Mouse (Mus musculus): ENCODE measurements around the gene Traf1.

Traf1 gene

DNA sequence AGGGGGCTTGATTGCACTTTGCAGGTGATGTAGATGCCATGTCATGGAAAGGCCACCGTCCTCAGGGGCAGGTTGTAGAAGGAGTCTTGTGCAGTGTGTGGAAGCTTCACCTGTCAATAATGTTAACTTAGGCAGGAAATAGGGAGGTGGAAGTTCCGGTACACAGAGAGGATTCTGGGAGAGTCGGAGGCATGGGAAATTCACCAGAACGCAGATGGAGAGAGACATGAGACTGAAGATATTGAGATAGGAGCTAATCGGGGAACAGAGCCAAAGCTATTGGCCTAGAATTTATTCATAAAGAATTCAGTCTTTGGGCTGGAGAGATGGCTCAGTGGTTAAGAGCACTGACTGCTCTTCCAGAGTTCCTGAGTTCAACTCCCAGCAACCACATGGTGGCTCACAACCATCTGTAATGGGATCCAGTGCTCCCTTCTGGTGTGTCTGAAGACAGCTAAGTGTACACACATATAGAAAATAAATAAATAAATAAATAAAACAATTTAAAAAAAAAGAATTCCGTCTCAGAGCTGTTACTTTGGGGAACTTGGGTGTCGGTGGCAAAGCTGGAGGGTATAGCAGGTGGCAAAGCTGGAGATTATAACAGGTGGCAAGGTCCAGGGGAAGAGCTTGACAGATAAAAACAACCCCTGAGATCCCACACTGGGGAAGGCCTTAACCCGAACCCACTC, 4.8 kb upstream of the Traf1 start:
- no peak for DNase-seq (ENCODE audit: low spot score)

DNA sequence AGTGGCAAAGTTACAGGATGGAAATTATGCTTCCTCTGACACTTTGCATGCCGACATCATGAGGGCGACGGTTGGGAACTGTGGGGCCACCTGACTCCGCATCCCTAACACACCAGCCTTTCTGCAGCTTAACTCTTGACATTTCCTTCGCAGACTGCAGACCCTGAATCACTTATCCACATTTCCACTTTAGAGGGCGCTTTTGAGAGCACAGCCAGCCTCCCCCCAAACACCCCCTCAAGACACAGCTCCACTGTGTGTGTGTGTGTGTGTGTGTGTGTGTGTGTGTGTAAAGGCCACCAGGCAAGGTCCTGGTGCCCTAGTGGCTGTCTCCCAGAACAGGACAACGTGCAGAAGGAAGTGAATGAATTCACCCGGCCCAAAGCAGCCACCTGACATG, 4.2 kb upstream of the Traf1 start:
- no peak for DNase-seq (ENCODE audit: low spot score)

DNA sequence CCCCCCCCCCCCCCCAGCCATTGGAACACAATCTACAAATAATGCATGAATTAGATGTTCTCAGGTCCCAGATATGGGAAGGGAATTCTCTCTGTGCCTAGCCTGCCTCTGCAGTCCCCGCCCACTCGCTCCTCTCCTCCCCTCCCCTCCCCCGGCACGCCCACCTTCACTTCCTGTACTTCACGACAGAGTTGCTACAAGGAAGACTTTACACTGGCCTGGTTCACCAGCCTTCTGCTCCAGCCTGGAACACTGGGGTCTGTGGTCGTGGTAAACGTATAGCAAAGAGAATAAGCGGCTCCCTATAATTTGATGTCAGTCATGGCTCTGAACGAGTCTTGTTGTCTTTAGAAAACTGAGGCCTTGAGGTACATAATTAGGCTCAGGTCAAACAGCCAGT, 3.7 kb upstream of the Traf1 start:
- DNase-seq (ENCODE audit: low spot score) = no peak

DNA sequence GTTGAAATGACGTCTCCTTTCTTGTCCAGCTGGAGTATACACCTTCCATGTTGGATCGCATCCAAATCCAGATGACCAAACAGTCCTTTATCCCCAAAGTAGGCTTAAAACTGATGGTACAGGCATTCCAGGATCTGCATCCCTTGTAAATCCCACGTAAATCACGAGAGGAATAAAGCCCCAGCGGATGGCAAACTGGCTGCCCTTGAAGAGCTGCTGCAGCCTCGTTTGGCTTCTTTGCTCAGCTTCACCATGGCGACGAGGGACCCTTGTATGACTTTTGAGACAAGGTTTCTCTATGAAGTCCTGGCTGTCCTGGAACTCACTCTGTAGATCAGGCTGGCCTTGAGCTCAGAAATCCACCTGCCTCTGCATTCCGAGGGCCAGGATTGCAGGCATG, 3.1 kb upstream of the Traf1 start:
- no peak for DNase-seq (ENCODE audit: low spot score)

DNA sequence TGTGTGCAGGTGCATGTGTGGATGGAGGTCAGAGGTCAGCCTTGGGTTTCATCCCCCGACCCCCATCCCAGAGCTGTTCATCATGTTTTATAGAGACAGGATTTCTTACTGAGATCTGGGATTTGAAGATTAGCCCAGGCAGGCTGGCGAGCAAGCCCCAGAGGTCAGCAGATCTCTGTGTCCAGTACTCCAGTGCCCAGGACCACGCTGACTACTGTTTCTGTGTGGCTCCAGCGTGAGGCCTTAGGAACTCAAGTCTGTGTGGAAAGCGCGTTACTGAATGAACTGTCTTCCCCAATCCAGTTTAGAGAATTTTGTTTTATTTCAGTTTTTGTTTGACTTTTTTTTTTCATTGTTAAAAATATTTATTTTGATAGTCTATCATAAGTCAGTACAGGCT, 2.7 kb upstream of the Traf1 start:
- DNase-seq (ENCODE audit: low spot score) = no peak

DNA sequence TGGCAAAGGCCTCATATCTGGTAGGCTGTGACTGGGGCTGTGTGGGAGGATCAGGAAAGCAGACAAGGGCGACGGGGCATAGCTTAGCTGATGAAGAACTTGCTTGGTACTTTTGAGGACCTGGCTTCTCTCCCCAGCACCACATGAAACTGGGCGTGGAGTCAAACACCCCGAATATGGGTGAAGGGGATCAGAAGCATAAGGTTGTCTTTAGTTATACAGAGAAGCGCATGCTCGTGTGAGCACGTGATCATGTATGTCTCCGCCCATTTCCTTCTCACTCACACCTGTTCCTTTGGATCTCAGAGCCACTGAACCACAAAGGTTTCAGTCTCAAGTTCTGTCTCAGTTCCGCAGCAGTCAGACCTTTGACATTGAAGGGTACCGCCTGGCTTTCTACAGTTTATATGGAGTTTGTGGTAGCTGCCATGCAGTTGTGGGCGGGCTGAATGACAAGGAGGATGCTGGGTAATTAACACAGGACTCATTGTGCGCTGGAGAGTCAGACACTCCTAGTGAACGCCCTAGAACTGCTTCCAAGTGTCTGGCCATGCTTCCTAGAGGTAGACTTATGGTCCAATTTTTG, 1.9 kb upstream of the Traf1 start:
- no peak for DNase-seq (ENCODE audit: low spot score)

DNA sequence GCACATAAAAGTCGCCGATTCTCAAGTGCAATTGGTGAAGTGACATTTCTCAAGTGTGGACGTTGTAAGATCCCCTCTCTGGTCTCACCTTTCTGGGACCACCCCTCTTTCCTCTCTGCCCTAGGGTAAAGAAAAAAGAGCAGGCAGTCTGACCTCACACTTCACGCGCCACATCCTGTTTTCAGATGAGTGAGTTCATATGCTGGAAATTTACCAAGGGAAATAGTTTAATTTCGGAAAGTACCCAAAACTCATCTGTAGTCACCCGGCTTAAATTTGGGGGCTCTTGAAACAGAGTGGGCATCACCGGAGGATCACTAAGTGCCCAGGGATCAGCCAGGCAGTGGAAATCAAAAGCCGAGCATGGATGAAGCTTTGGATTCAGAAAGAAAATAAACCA, 1.3 kb upstream of the Traf1 start:
- DNase-seq (ENCODE audit: low spot score) = no peak

DNA sequence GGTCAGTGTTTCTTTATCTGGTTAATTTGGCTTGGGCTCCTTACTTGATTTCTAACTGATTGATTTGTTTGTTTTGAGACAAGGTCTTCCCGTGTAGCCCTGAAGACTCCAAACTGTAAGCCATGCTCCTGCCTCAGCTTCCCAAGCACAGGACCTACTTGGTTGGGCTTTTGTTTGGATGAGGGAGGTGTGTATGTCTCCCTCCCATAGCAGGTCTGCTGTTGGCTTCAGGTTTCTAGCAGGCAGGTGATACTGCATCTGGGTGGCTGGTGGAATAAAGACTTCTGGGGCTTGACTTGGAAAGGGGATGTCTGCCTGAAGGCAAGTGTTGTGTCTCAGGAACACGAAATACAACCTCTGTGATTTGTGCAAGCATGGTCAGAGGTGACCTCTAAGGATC, 639 bp upstream of the Traf1 start:
- no peak for DNase-seq (ENCODE audit: low spot score)

DNA sequence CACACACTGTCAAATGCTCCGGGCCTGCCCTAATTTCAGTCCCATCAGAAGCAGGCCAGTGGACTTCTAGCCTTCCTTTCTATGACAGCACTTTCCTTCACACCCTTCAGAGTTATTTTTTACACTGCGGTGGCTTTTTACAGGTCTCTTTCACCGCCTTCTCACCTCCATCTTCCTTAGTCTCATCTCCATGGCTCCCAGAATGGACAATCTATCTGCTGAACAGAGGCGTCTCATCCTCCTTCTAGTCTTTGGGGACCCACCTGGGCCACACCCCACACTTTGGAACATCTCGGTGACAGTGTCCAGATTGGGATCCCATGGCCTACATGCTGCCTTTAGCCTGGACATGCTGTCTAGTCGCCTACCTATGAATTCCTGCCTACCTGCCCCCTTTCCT, 606 bp downstream of the Traf1 start:
- DNase-seq (ENCODE audit: low spot score) = no peak

DNA sequence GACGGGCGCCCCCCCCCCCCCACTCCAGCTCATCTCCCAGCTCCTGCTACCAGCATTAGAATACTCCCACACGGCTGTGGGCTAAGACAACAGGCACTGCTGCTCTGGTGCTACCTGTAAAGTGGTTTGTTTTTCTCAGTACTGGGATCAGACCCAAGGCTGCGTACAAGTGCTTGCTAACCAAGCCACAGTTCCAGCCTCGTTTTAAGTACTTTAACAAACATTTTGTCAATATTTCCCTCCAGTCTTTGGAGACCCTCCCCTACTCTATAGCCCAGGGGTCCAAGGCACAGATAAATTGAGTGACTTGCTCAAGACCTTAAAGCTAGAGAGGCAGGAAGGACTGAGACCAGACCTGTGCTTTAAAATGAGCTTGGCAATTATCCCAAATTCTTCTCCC, 1.1 kb downstream of the Traf1 start:
- DNase-seq (ENCODE audit: low spot score) = no peak

DNA sequence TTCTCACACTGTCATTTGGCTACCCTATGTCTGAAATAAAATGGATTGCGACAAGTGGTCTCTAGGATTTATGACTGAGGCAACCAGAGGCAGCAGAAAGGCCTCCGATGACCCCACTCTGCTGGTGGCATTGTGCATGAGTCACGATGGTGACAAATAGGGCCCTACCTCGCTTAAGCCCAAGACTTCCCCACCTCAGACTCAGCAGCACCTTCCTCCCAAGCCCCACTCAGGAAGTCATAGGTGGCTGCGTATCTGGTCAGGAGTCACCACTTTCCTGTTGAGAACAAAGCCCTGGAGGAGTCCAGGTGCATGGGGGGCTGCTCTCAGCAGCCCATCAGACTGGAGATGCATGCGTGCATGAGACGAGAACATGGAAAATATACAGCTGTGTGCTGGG, 3.0 kb downstream of the Traf1 start:
- DNase-seq (ENCODE audit: low spot score) = no peak

DNA sequence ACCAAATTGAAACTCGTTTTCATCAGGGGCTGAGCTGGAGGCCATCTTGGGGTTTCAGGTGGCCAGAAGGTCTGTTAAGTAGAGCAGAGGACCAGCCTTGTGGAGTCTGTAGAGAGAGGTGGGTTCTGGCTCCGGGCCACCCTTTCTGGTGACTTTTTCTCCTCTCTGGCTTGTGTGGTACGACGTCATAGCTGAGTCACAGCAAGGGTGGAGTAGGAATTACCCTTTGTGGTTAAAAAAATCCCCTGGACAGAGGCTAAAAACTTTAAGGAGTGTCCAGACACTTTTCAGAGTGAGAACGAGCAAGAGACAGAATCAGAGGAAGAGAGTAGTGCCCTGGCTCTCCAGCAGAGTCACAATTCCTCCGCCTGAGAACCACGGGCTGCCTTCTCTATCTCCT, 3.5 kb downstream of the Traf1 start:
- no peak for DNase-seq (ENCODE audit: low spot score)

DNA sequence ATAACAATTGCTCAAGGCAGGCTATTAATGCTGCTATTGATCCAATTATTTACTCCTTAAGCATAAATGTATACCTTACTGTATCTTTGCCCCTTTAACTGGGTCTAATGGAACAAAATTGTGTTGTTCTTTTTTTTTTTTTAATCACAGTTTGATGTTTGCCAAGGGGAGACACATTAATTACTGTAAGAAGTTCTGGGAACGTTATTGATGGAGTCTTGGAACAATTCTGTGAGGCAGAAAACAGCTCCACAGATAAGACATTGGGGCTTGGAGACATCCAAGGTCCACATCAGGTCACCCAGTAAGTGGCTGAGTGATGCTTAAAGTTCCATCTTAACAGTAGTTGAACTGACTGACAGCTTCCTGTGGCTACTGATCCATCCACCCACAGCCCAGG, 4.2 kb downstream of the Traf1 start:
- DNase-seq (ENCODE audit: low spot score) = no peak

DNA sequence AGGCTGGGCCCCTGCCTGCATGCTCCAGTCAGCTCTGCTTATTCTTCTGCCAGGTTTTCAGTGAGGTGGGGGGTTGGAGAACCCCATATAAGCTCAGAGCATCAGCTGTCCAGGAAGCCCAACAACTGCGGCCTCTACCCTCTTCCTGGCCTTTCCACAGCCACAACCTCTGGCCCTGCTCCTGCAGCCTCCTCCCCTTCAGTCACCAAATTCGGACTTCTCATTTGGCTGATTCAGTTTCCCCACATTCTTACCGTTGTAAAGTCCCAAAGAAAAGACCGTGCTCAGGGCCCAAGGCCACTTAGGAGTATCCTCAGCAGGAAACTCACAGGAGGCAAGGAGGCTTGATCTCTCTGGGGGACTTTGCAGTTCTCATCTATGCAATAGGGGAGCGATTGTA, 4.6 kb downstream of the Traf1 start:
- no peak for DNase-seq (ENCODE audit: low spot score)

DNA sequence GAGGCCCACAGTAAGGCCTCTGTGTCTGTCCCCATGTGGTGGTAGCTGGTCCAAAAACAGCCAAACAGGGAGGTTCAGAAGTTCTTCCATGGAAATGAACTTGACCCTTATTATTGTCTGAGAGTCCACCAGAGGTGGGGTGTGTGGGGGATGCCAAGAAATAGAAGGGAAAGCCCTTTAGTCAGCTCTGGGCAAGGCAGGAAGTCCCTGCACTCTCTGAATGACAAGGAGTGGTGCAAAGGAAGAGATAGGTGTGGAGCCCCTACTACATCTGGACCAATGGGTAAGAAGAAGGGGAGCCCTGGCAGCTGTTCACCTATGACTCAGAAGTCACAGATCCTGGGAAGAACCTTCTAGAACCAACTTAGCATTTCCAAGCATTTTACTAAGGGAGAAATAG, 7.2 kb downstream of the Traf1 start:
- no peak for DNase-seq (ENCODE audit: low spot score)

DNA sequence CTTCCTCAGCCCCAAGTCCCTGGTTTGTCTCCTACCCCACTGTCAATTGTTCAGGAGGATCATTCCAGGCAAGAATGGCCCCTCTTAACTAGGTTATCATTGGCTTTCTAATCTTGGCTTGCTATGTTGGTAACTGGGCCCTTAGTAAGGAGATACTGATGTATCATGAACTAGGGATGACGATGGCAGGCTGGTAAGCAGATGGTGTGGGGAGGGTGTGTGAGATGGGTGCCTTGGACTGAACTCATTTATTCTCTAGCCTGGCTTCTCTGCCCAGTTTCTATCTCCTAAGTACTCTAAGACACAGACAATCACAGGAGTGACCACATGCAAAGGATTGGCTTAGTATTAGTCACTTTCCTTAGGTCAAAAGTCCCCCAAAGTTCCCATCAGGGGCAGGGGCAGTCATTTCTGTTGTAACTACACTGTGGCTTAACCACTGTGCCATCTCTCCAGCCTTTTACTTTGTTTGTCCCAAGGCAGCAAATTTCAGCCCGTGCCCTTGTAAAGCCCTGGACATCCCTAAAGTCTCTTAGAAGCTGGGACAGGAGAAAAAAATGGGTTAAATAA, 7.9 kb downstream of the Traf1 start:
- no peak for DNase-seq (ENCODE audit: low spot score)

DNA sequence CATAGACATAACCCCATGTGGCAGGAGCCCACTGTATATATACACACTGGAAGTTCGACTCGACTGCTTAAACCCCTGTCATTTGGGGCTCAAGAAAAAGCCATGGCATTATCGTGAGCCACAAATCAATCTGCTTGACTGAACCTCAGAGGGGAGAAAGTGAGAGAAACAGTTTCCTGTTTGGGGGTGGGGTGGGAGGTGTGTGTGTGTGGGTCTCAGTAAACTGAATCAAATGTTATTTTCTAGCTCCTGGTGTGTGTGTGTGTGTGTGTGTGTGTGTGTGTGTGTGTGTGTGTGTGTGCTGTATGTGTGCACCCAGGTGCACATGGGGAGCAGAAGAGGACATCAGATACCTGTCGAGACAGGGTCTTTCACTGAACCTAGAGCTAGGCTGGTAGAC, 8.6 kb downstream of the Traf1 start:
- DNase-seq (ENCODE audit: low spot score) = no peak

DNA sequence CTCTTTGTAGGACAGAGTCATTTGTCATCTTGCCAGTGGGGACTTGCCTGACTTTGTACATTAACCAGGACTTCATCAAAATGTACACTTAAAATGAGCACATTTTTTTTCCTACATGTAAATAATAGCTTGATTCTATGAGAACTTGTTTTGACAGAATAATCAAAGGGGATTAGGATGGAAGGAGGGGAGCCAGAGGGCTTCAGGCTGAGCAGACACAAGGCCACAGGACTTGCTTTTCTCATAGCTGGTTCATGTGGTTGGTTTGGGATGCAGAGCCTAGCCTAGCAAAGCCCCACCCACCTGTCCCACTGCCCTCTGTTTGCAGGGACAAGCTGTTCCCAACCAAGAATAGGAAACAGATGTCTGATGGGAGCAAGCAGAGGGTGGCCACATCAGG, 10.1 kb downstream of the Traf1 start:
- DNase-seq (ENCODE audit: low spot score) = no peak

DNA sequence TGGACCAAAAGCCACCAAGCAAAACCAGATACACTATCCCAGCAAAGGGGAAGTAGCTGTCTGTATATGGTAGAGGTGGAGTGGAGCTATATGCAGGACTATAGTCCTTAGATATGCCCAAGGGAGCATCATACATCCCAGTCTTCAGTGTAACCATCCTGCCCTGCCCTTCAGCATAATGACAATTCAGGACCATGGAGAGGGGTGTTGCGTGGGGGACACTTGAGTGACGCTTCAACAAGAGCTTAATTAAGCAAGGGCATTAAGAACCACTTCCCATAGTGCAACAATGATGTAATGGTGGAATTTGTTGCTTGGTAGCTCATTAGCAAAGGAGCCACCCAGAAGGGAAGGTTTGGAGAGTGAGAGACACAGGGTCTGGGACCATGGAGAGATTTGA, 12.9 kb downstream of the Traf1 start:
- no peak for DNase-seq (ENCODE audit: low spot score)

DNA sequence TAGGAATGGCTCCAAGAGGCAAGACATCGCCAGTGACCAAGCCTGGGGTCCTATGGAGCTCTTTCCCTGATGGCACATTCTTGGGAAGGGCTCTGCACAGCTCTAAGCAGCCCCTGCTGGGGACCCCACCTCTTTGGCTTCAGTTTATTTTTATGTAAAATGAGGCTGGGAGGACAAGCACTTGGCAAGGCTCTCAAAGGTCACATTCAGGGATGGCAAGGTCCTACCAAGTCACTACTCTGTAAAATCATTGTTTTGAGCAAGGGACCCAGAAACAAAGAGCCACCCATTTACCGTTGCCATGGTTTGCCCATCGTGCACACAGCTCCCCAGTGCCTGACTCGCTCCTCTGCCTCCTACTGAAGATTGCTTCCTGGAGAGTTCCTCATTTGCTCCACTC, 15.5 kb downstream of the Traf1 start:
- no peak for DNase-seq (ENCODE audit: low spot score)

DNA sequence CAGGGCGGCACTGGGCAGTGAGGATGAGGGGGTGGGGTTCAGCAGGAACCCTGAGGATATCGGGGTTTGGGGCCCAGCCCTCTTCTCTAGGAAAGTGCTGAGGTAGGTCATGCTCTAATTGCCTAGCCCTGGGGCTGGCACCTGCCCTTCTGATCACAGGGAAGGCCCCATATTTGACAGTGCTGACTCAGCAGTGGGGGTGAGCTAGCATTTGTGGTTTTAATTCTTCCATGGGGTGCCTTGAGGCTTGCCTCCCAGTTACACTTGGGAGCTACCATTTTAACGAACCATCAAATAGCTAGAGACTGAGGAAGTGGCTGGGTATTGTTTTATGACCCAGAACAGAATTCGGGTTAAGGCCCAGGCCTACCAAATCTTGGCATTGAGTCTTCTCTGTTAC, 16.0 kb downstream of the Traf1 start:
- no peak for DNase-seq (ENCODE audit: low spot score)

DNA sequence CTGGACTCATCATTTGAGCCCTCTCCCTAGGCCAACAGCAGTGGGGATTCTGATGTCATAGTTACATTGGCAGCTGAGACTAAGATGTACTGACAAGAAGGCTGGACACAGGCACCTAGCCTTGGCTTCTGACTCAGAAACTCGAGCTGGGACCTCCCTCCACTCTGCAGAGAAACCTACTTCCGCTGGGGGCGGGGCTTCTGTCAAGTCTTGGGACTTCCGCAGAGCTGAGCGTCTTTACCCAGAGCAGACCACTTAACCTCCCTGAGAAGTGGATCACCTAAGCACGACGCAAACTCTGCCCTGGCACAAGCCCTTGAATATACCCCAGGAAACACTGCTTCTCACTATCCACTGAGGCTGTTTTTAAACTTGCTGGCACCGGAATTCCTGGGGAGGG, 16.8 kb downstream of the Traf1 start:
- DNase-seq (ENCODE audit: low spot score) = no peak

DNA sequence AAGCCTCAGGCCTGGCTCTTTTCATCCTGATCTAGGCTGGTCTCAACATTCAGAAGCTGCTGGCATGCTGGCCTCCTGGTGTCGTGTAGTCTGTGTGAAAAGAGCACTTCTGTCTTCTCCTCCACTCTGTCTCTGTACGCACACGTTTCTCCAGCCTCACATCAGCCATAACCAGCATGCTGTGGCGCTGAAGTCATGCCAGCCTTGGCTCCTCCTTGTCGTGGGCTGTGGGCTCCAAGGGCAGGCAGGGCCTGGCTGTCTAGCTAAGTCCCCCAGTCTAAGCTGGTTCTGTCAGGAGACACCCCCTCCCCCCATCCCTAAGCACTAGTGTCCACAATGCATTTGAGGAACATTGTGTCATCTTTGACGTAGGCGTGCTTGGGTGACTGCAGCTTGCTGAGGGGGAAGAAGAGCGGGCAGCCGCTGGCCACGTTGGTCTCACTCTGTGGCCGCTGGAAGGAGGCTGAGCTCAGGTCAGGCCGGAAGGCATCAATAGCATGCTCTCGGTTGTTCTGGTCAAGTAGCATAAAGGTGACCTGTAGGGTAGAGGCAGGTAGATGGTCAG, 17.9 kb downstream of the Traf1 start:
- DNase-seq (ENCODE audit: low spot score) = no peak
